Mouse (Mus musculus) E14TG2a.4 (cell line): Measurements from ENCODE around the gene Mios.

ENCODE experiments used
- CTCF ChIP-seq: conservative IDR thresholded peaks from 2 replicates; pipeline ENCODE4 v1.5.1; 2014; ENCODE audit warnings: low read length
- NANOG ChIP-seq: IDR thresholded peaks from 2 replicates; pipeline ENCODE4 v1.6.1; 2014; ENCODE audit warnings: borderline replicate concordance, low read length, mixed read lengths
- POU5F1 ChIP-seq: IDR thresholded peaks from 2 replicates; pipeline ENCODE4 v1.6.1; 2014; ENCODE audit warnings: low read length, borderline replicate concordance

DNA sequence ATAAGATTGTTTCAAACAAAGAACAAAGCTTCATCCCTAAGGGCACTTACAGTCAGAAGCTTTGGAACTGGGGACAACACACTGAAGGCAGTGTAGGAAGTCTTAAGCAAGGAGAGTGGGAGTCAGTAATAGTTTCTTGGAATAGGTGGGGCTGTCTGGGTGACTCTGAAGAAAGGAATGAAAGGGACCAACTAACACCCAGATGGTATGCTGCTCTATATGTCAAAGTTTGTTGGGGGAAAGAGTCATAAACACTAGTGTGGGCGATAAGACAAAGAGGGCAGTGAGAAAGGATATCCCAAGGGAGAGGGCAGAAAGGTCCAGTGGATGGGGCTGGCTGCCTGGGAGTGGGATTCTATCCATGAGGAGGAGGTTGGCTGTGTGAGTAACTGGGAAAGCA is 36.9 kb upstream of the Mios start:
- TF ChIP-seq CTCF (no peak), NANOG (no peak), POU5F1 (no peak)
